Mouse (Mus musculus) stomach, postnatal 0 days (tissue): ENCODE results near the gene Ankle1. TPM values are rescaled to one million over a fixed set of nuclear protein-coding genes. Genes with fewer than 3 reads are reported as not detected.

Source experiments
- ATAC-seq: fragments of 200-750 bp; cut with Nextera tagmentation; 2 replicates; pipeline ENCODE4 v1.8.0; 2017; ENCODE audit not compliant: low FRiP score, low TSS enrichment
- DNase-seq: peaks from one replicate; pipeline ENCODE4 v3.0.0-alpha.2; 2016; ENCODE audit warnings: low spot score
- H3K27ac ChIP-seq: fragments of 300-500 bp; sonication (generic); replicated peaks from 2 replicates; pipeline ENCODE4 v1.5.1; 2014; ENCODE audit warnings: mild to moderate bottlenecking, control low read depth
- H3K27me3 ChIP-seq: fragments of 300-500 bp; sonication (generic); 2 replicates; pipeline ENCODE4 v1.6.1; 2014; ENCODE audit warnings: low read length; ENCODE audit not compliant: control insufficient read depth, insufficient read depth
- H3K36me3 ChIP-seq: fragments of 300-500 bp; sonication (generic); 2 replicates; pipeline ENCODE4 v1.6.1; 2014; ENCODE audit warnings: low read length, mixed read lengths; ENCODE audit not compliant: control insufficient read depth, insufficient read depth
- H3K4me1 ChIP-seq: fragments of 300-500 bp; sonication (generic); replicated peaks from 2 replicates; pipeline ENCODE4 v1.6.1; 2014; ENCODE audit warnings: antibody characterized with exemption; ENCODE audit not compliant: control insufficient read depth, insufficient read depth
- H3K4me2 ChIP-seq: fragments of 300-500 bp; sonication (generic); replicated peaks from 2 replicates; pipeline ENCODE4 v1.6.1; 2014; ENCODE audit warnings: low read depth, mild to moderate bottlenecking, control low read depth, moderate library complexity
- H3K4me3 ChIP-seq: fragments of 300-500 bp; sonication (generic); 2 replicates; pipeline ENCODE4 v1.5.1; 2014; ENCODE audit warnings: low read depth, low read length, control low read depth
- H3K9ac ChIP-seq: fragments of 300-500 bp; sonication (generic); 2 replicates; pipeline ENCODE4 v1.6.1; 2014; ENCODE audit warnings: mild to moderate bottlenecking, low read length, control low read depth, mixed read lengths
- H3K9me3 ChIP-seq: fragments of 300-500 bp; sonication (generic); 2 replicates; pipeline ENCODE4 v1.6.1; 2016; ENCODE audit warnings: low read length; ENCODE audit not compliant: control insufficient read depth
- CTCF ChIP-seq: IDR thresholded peaks from 2 replicates; pipeline ENCODE4 v1.5.1; 2016; ENCODE audit warnings: antibody characterized with exemption, low read depth, mild to moderate bottlenecking, moderate library complexity
- EP300 ChIP-seq: optimal IDR thresholded peaks from 2 replicates; pipeline ENCODE3; 2016; ENCODE audit warnings: antibody characterized with exemption
- WGBS: fragments of 180-500 bp; shearing (Covaris S2); extraction: QIAGEN DNeasy Blood & Tissue Kit; methylation state at CpG from one replicate; pipeline ENCODE4 v1.1.7; 2014; 5-methylcytosine and 5-hydroxymethylcytosine counted together
- polyA plus RNA-seq: library from polyadenylated mRNA; unstranded; fragments of >200 nt; fragmentation: Nextera tagmentation; extraction: Ambion mirVana; gene quantifications from 2 replicates; pipeline ENCODE4 v1.2.1, GENCODE M21; 2015

The Ankle1 gene
- polyA plus RNA-seq, 1 experiment from 2014 or later, result 6.4 TPM

DNA sequence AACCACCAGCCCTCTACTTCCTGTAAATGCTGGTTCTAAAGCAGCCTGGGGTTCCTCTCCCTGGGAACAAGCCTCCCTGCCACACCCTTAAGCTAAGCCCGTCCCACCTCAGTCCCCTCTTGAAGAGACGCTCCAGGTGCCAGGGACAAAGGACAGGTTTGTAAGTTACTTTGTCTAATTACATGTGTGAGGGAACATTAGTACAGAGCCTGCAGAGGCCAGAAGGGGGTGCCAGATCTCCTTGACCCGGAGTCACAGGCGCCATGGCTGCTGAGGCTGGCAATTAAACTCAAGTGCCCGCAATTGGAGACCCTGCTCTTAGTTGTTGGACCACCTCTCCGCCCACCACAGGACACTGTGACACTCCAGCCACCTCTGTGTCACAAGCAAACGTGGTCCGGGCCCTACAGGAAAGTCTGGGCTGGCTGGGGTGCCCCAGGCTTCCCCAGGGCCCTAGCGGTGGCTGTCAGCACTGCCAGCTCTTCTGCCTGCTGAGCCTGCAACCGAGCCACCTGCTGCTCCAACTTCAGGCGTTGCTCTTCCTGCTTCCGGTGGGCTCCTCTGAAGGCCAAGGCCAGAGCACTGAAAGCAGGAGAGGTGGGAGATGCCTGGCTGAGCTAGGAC lies 20.5 kb upstream of the Ankle1 start:
- Histone ChIP-seq H3K4me3 (no peak overlapping the region), H3K9ac (no peak overlapping the region), H3K27ac (no peak overlapping the region), H3K9me3 (no peaks in the 10 kb centered on the region), H3K36me3 (no peaks in the 10 kb centered on the region), H3K4me2 (no peak overlapping the region), H3K4me1 (peaks cover 6% of the 10 kb centered on the region; the same call in 1 of the 2 replicates), H3K27me3 (no peaks in the 10 kb centered on the region)
- ATAC-seq (no peak), DNase-seq (no peak)
- TF ChIP-seq EP300 (no peak), CTCF (peak; percentile 5; the same call in 1 of the 2 replicates)
- 77% methylated on average over 12 of the region's 12 CpGs for WGBS

DNA sequence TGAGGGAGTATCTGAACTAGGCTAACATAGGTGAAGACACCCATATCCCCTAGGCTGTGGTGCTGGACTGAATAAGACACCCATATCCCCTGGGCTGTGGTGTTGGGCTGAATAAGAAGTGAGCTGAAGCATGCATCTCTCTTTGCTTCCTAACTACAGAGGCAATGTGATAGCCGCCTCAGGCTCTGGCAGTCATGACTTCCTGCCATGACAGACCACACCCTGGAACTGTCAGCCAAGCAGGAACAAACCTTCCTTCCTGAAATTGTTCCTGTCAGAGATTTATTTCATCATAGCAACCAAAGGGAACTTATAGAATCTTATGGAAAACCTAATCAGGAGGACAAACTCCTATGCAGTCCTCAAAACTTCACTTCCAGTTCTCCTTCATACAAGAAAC lies 17.5 kb upstream of the Ankle1 start:
- TF ChIP-seq CTCF, result no peak
- TF ChIP-seq EP300, result no peak
- ATAC-seq (no peak), DNase-seq (no peak)
- WGBS, result 41% methylated on average over 1 of the region's 1 CpGs
- H3K4me1 ChIP-seq, result no peaks in the 10 kb centered on the region; the same call in 1 of the 2 replicates
- H3K36me3 ChIP-seq, result no peaks in the 10 kb centered on the region
- H3K27me3 ChIP-seq, result no peaks in the 10 kb centered on the region
- no peak overlapping the region for H3K4me2 ChIP-seq
- H3K27ac ChIP-seq, result no peak overlapping the region
- no peaks in the 10 kb centered on the region for H3K9me3 ChIP-seq
- H3K4me3 ChIP-seq, result no peak overlapping the region
- H3K9ac ChIP-seq, result no peak overlapping the region

DNA sequence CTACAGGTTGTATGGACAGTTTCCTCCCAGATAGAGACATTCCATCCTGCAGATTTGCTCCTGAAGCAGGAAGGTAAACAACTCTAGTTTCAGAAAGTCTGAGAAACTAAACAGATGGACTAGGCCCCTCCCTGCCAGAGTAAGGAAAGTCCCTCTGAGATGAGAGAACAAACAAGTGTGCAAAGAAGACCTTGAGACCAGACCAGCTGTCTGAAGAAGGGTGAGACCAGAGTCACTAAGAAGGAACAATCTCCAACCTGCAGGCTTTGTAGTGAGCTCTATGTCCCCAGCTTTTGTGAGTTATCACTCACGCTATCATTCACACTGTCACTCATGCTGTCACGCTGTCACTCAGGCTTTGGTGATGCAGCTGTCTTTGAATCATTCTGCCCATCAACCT lies 14.1 kb upstream of the Ankle1 start:
- Histone ChIP-seq H3K9ac (no peak overlapping the region), H3K4me3 (no peak overlapping the region), H3K27me3 (no peaks in the 10 kb centered on the region), H3K36me3 (no peaks in the 10 kb centered on the region), H3K4me1 (no peaks in the 10 kb centered on the region), H3K4me2 (no peak overlapping the region), H3K27ac (no peak overlapping the region), H3K9me3 (no peaks in the 10 kb centered on the region)
- DNase-seq, result no peak
- 84% methylated on average over 2 of the region's 2 CpGs for WGBS
- no peak for ATAC-seq
- TF ChIP-seq CTCF, result no peak
- no peak for TF ChIP-seq EP300

DNA sequence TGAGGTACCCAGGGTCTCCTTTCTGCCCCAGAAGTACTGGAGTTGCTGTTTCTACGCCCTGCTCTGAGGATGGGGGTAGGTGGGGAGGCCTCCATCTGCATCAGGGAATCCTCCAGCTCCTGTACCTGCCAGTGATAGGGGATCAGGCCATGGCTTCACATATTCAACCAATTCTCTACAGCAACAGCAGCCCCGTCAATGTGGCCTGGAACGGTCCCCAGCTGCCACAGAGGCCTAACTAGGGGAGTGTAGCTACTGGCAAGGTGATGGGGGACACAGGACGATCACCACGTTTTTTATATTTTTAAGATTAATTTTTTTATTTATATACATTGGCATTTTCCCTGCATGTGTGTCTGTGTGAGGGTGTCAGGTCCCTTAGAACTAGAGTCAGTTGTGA lies 13.4 kb upstream of the Ankle1 start:
- Histone ChIP-seq H3K36me3 (no peaks in the 10 kb centered on the region), H3K9ac (no peak overlapping the region), H3K9me3 (no peaks in the 10 kb centered on the region), H3K4me1 (peaks cover 2% of the 10 kb centered on the region; the same call in 1 of the 2 replicates), H3K4me2 (no peak overlapping the region), H3K4me3 (no peak overlapping the region), H3K27me3 (no peaks in the 10 kb centered on the region), H3K27ac (no peak overlapping the region)
- TF ChIP-seq CTCF (no peak), EP300 (no peak)
- WGBS, result 74% methylated on average over 5 of the region's 5 CpGs
- ATAC-seq, result no peak
- DNase-seq, result no peak

DNA sequence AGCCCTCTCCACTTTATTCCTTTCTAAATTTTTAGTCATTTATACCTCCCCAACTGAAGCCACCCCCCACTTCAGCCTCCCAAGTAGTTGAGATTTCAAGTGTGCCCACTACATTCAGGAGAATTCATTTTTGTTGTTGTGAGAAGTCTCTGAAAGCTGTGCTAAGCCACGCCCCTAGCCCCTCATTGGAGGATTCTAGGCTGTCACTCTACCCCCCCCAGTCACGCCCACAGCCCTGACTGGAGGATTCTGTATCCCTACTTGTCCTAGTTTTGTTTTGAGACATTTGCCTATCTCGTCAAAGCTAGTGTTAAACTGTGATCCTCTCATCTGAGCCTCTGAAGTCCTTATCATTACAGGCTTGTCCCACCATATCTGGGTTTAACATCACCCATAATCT lies 12.9 kb upstream of the Ankle1 start:
- Histone ChIP-seq H3K4me1 (peaks cover 5% of the 10 kb centered on the region; the same call in 1 of the 2 replicates), H3K4me2 (no peak overlapping the region), H3K36me3 (no peaks in the 10 kb centered on the region), H3K4me3 (no peak overlapping the region), H3K27ac (no peak overlapping the region), H3K9ac (no peak overlapping the region), H3K27me3 (no peaks in the 10 kb centered on the region), H3K9me3 (no peaks in the 10 kb centered on the region)
- 23% methylated on average over 3 of the region's 3 CpGs for WGBS
- ATAC-seq (no peak), DNase-seq (no peak)
- no peak for TF ChIP-seq CTCF
- no peak for TF ChIP-seq EP300

DNA sequence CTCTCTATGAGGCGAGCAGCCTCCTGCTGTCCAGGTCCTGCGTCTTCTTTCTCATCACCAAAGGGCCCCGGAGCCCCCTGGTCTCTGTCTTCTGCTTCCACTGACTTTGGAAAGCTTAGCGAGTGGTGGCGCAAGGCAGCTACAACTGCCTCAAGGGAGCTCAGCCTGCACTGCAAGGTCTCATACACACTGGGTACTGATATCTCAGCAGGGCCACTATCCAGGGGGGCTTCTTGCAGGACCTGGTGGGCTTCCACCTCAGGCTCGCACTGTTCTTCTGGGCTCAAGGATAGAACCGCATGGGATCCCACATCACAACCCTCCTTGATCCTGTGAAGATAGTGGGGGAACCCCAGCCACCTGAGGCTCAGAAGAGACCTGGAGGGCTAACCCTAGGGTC lies 11.3 kb upstream of the Ankle1 start:
- ATAC-seq, result no peak
- Histone ChIP-seq H3K27ac (no peak overlapping the region), H3K36me3 (peaks cover 6% of the 10 kb centered on the region; the same call in 1 of the 2 replicates), H3K4me2 (peak overlapping the region; percentile 17; the same call in 1 of the 2 replicates), H3K9me3 (no peaks in the 10 kb centered on the region), H3K9ac (no peak overlapping the region), H3K27me3 (no peaks in the 10 kb centered on the region), H3K4me1 (peaks cover 5% of the 10 kb centered on the region; the same call in 1 of the 2 replicates), H3K4me3 (no peak overlapping the region)
- no peak for DNase-seq
- 77% methylated on average over 7 of the region's 7 CpGs for WGBS
- TF ChIP-seq EP300, result no peak
- no peak for TF ChIP-seq CTCF
